Mouse (Mus musculus) leukemia stem cell, adult 10-12 weeks (primary cell): ENCODE data around the gene Olfr1453. TPM values are rescaled to one million over a fixed set of nuclear protein-coding genes. Genes with fewer than 3 reads are reported as not detected.

Experiments used
- polyA plus RNA-seq: library from polyadenylated mRNA; stranded (reverse); fragments of >175 nt; gene quantifications from 2 replicates; pipeline ENCODE4 v1.2.3, GENCODE M21; 2012; ENCODE audit warnings: low replicate concordance

The Olfr1453 gene
- not detected in 2 replicates for polyA plus RNA-seq

GRCm38 (mm10) chr19:13028227-13028626 is at the start of gene Olfr1453:
Olfr1453 (minus strand) TSS chr19:13028327.

GRCm38 (mm10) chr19:13060310-13060709 is 32.2 kb upstream of the Olfr1453 start, which contains the start of gene Olfr1454:
Olfr1454 (plus strand) TSS chr19:13060610.

GRCm38 (mm10) chr19:12994714-12995113 is 33.4 kb downstream of the Olfr1453 start, which contains the start of gene Olfr1451:
Olfr1451 (plus strand) TSS chr19:12995014.

Other genes starting within 250 kb of the Olfr1453 start
- 27.9 and 41.2 TPM in 2 replicates for gene Zfp91, start 232.2 kb downstream of the Olfr1453 start, polyA plus RNA-seq
- gene Lpxn, start 232.1 kb downstream of the Olfr1453 start, polyA plus RNA-seq: 0.54 and 1.7 TPM in 2 replicates
- gene Gm5244, start 181.6 kb downstream of the Olfr1453 start, polyA plus RNA-seq: not detected in 2 replicates
- gene Olfr1444, start 171.0 kb downstream of the Olfr1453 start, polyA plus RNA-seq: not detected in 2 replicates
- gene Olfr1445, start 144.5 kb downstream of the Olfr1453 start, polyA plus RNA-seq: 0.18 TPM in 1 of 2 replicates, not detected in the other
- gene Olfr1446, start 134.8 kb downstream of the Olfr1453 start, polyA plus RNA-seq: 0.09 TPM in 1 of 2 replicates, not detected in the other
- gene Olfr1447, start 124.6 kb downstream of the Olfr1453 start, polyA plus RNA-seq: not detected in 2 replicates
- gene Olfr1448, start 103.9 kb downstream of the Olfr1453 start, polyA plus RNA-seq: not detected in 2 replicates
- not detected in 2 replicates for gene Olfr1449, start 97.5 kb downstream of the Olfr1453 start, polyA plus RNA-seq
- not detected in 2 replicates for gene Olfr1450, start 78.1 kb downstream of the Olfr1453 start, polyA plus RNA-seq
- not detected in 2 replicates for gene Olfr1451, start 33.3 kb downstream of the Olfr1453 start, polyA plus RNA-seq
- not detected in 2 replicates for gene Olfr1454, start 32.3 kb upstream of the Olfr1453 start, polyA plus RNA-seq
- not detected in 2 replicates for gene Olfr1457, start 69.6 kb upstream of the Olfr1453 start, polyA plus RNA-seq
- not detected in 2 replicates for gene Olfr1458, start 78.4 kb upstream of the Olfr1453 start, polyA plus RNA-seq
- gene Olfr1459, start 121.2 kb upstream of the Olfr1453 start, polyA plus RNA-seq: not detected in 2 replicates
- gene Olfr1461, start 134.7 kb upstream of the Olfr1453 start, polyA plus RNA-seq: not detected in 2 replicates
- gene Olfr1462, start 157.4 kb upstream of the Olfr1453 start, polyA plus RNA-seq: not detected in 2 replicates
- not detected in 2 replicates for gene Olfr1463, start 203.0 kb upstream of the Olfr1453 start, polyA plus RNA-seq